Mouse (Mus musculus): ENCODE data around the gene Eif1b. TPM values are rescaled to one million over a fixed set of nuclear protein-coding genes. Genes with fewer than 3 reads are reported as not detected.

Gene Eif1b
- 104 TPM for polyA plus RNA-seq (2017; shearing (Covaris generic))

DNA sequence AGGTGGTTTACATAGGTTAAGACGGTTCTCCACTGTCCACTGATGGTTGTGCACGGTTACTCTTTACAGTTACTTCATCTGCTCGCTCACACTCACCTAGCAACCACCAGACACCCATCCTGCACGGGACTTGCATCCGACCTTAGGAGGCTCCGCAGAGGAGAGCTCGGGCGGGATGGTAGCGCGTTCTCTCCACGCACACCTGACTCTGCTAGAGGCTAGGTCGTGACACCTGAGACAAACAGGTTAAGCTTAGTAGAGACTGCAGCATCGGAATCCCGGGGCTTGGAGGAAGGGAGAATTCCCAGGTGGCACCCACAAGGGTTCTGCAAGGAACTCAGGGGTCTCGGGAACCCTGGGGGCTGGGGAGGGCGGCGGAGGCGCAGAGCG is at the start of gene Eif1b:
Gene Eif1b, plus strand, starts transcription at position 223 of the 390 bp plus-strand sequence.

DNA sequence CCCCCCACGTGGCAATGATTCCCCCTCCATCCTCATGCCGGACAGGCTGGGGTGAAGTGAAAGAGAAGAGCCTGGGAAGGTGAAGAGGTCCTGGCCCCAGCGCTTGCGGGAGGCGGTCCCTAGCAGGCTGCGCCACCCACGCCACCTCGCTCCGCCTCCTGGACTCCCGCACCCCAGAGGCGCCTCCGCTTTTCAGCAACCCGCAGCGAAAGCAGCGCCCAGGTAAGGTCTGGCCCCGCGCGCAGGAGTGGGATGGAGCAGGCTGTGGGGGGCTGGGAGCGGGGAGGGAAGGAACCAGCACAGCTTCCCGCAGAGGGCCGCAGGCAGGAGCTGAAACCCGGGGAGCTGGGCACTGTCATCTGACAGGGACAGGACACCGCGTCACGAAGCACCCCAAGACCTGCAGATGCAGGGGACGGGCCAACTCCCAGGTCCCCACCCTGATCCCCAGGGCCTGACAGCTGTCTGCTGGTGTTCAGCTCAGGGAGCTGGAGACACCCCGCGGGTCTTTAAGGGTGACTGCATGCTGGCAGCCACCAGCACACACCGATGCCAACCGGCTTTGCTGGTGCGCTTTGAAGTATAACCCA is 47.7 kb downstream of the Eif1b start, which contains the start of gene Entpd3:
Gene Entpd3, plus strand, starts transcription at position 157 of the 590 bp plus-strand sequence.

Other genes starting within 250 kb of the Eif1b start
- not detected for gene Myrip, start 190.7 kb upstream of the Eif1b start, polyA plus RNA-seq (2017; shearing (Covaris generic))
- 0.07 TPM for gene Entpd3, start 47.6 kb downstream of the Eif1b start, polyA plus RNA-seq (2017; shearing (Covaris generic))
- 1,168 TPM for gene Rpl14, start 79.2 kb downstream of the Eif1b start, polyA plus RNA-seq (2017; shearing (Covaris generic))